Mouse (Mus musculus): ENCODE results near the gene Rab1b.

DNA sequence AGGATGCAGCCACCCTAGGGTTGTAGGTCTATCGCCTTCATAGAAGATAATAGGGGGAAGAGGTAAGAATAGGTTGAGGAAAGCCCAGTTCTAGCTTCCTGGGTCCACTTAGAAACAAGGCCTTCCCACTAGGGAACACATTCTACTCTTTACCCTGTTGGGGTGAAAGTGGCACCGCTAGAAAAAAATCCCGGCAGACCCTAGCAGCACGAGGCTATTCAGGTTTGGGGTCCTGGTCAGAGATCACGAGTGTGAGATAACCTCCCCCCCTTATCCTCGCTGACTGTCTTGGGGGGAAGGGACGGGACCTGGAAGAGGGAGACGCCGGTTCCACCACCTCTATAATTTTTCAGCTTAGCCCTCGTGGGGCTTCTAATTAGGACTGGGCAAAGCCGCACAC is 35.8 kb downstream of the Rab1b start:
- TF ChIP-seq POLR2A (IDR thresholded peaks at IDR 0.05; ENCODE audit: borderline replicate concordance, low read depth, low read length) (no peak), CTCF (IDR thresholded peaks at IDR 0.05; ENCODE audit: low read depth, low read length) (no peak)
